Mouse (Mus musculus): ENCODE results near the gene Fgfr1op2.
"Not testable (repeated sequence)": the region's sequence is repeated elsewhere in the genome, so short reads cannot be mapped to it uniquely, and the experiment has no call there.

The Fgfr1op2 gene

DNA sequence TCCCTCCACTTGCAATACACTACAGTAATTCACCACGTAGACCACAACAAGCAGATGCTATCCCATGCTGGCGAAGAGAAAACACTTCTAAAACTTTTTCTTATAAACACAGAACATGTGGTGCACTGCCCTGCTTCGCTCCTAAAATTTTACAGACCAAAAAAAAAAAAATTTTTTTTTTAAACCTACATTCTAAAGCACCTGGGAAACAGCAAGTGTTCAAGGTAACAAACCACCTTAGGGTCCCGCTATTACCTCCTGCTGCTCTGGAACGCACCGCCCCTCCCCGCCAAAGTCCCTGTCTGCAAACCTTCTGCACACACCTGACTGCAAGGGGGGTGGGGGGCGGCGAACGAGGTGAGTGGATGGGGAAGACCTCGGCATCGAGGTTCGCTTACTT lies at the start of gene Fgfr1op2:
Fgfr1op2 (plus strand) TSS at position 301 of the 400 bp plus-strand sequence.
- no peak for DNase-seq (ENCODE audit: low spot score in 2 of 2)

DNA sequence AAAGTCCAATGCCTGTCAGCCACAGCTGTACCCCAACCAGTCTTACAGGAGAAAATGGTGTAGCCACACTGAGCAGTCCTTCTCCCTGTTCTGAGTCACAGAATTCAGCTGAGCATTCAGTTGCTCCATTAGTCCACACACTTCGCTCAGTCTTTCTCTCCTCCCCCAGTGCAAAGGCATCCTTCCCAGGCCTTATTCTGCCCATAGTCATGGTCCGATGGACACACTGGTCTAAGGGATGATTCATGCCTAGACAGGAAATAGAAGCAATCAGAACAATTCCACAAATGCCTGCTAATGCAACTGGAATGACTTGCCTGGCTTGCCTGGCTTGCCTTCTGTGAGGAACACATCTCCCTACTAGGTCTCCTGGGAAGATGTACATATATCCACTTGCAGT lies 49.5 kb upstream of the Fgfr1op2 start:
- DNase-seq (ENCODE audit: low spot score in 2 of 2) = no peak

DNA sequence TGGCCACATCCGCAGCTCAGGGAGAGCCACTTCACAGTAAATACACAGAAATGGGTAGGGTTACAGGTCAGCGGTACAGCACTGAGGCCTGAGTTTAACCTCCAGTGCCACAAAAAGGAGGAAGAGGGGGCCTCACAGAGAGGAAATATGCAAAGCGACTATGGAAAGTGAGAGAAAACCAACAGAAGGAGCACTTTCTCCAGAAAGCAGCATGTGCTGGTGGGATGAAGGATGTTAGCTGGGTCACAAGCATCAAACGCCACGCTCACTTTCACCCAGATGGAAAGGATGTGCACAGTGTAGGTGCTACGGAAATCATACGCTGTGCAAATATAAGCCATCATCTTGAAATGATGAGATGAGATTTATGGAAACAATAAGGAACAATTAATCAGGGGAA lies 46.6 kb upstream of the Fgfr1op2 start:
- DNase-seq (ENCODE audit: low spot score in 2 of 2) = no peak

DNA sequence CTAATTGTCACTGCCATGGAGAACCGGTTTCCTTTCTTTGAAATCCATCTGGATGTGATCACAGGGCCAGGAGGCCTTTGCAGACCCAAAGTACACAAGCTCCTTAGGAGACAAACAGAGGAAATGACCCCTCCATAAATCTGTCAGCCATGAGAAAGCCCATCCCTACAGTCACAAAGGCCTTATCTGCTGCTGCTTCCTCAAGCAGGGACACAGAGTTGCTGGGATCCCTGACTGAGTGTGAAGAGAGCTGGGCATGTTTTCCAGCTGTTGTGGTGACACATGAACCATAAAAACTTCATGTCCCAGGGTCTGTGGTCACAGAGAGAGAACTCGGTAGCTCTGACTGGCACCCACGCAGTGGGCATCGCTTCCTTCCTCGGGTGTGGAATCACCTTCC lies 46.2 kb upstream of the Fgfr1op2 start:
- no peak for DNase-seq (ENCODE audit: low spot score in 2 of 2)

DNA sequence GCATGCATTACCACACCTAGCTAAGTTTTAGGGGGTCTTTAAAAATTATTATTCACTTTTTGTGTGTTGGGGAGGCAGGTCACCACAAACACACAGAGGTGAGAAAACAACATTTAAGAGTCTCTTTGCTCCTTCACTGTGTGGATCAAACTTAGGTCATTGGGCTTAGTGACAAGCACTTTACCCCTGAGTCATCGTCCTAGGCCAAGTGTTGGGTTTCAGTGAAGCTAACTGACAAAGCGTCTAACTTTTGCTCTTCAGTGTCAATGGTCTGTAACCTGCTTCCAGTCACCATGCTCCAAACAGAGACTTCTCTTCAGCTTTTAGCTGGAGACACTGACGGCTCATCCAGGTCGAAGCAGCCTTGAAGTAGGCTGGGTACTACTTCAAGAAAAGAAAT lies 43.9 kb upstream of the Fgfr1op2 start:
- DNase-seq (ENCODE audit: low spot score in 2 of 2) = no peak

DNA sequence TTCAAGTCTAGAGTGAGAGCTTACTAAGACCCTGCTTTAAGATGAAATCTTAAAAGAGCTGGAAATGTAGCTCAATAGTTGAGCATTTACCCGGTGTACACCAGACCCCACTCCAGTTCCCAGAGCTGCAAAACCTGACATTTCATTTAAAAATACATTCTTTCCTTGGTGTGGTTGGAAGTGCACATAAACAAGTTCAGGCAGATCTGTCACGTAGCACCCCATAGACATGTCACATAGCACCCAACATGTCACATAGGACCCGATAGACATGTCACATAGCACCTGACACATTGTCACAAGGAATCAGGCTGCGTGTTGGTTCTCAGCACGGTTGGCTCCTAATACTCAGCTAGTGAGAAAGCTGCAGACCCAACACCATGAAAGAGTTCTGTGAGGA lies 41.5 kb upstream of the Fgfr1op2 start:
- no peak for DNase-seq (ENCODE audit: low spot score in 2 of 2)

DNA sequence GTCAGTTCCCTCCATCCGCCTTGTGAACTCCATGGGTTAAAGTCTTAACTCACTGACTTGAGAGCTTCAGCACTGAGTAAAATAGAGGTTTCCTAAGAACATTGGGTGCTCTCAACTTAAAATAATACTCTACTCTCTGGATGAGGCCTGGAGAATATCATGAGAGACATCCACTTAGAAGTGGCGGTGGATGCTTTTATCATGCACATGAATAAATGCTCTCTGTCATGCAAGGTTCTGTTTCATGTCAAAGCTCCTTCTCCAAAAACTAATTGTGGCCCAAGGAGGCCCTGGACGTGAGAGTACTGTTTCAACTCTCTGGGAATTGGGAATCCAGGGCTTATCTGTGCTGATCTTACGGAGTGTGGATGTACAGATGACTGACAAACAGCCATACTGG lies 39.9 kb upstream of the Fgfr1op2 start:
- DNase-seq (ENCODE audit: low spot score in 2 of 2) = no peak

DNA sequence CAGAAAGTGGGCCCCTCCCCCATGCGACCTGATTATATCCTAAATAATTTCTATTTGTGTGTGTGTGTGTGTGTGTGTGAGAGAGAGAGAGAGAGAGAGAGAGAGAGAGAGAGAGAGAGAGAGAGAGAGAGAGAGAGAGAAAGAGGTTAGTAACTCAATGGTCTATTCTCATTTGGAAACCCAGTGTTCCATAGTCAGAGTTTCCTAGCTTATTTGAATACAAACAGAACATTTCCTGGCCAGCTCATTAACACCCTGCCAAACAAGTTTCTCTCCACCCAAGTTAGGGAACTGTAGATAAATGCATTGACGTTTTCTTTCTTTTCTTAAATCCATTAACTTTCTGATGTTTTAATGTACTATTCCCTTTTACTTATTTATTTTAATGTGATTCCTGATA lies 38.9 kb upstream of the Fgfr1op2 start:
- DNase-seq (ENCODE audit: low spot score in 2 of 2) = no peak

DNA sequence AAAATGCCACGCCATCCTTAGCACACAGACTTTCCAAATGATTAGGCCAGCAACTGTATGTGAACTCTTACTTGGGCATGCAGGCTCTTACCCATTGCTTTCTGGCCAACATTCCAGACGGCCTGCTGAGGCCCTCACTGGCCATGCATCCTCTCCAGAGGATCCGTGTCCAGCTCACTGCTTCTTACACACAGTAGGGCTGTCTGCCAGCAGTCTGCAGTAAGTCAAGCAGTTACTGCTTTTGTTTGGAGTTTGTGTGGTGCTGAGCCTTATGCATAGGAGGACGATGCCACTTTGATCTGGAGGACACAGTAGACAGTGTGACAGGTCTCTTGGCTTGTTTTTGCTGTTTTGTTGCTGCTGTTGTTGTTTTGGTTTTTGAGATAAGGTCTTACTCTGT lies 38.3 kb upstream of the Fgfr1op2 start:
- DNase-seq (ENCODE audit: low spot score in 2 of 2) = no peak

DNA sequence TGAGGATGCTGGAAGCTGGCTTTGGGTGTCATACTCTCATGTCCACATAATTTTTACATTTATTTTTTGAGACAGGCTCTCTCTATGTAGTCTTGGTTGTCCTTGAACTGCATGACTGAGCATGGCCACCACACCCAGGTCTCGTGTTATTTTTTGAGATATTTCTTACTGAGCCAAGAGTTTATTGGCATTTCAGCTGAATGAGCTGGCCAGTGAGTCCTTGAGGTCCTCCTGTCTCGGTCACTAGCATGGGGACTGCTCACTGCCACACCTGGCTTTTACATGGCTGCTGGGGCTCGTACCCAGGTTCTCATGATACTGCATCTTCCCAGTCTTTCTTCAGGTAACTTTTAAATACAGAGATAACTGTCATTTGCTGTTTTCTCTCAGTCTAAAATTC lies 36.6 kb upstream of the Fgfr1op2 start:
- no peak for DNase-seq (ENCODE audit: low spot score in 2 of 2)

DNA sequence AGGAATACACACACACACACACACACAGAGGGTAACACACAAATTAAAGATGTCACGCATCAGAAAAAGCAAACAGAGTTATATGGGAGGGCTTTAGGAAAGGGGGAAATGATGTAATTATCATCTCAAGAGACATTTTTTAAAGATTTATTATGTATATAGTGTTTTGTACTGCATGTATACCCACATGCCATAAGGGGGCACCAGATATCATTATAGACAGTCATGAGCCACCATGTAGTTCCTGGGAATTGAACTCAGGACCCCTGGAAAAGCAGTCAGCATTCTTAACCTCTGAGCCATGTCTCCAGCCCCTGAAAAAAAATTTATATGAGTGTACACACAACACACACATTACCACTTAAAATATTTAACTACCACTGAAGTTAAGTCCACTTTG lies 32.4 kb upstream of the Fgfr1op2 start:
- no peak for DNase-seq (ENCODE audit: low spot score in 2 of 2)

DNA sequence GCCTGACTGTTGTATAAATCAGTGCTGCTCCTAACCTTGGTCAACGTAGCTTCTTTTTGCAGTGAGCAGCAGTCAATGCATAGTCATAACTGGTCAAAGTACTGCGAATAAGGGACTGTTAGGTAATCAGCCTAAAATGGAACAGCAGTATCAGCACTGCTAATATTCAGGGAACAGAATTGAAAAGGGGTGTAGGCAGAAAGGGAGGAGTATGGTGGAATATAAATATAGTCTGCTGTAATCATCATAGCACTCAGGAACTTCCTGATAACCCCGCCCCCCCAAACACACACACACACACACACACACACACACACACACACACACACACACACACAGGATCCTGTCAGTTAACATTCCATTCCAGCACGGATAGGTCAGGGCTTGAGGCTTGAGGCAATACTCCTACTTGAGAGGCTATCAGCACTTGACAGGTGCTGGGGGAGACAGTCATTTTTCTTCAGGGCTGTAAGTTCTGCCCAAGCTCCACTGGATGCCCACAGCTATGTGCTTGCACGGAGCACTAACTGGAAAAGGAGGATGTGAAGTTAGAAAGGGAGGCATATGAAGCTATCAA lies 31.6 kb upstream of the Fgfr1op2 start:
- DNase-seq (ENCODE audit: low spot score in 2 of 2) = no peak

DNA sequence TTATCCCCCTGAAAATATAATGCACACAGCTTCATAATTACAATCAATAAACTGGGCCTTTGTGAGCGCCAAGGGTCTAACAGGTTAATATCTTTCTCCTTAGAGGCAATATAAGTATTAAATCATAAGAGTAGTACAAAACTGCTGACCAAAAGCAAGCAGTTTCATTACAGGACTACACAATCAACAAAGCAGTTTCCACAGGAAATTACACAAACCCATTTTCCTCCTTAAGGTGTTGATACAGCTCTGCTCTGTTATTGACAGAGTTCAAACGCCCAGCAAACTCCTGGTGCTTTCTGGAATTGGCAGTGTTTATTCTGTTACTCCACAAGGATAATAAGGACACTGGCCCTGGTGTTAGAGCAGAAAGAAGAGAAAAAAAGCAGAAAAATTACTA lies 26.6 kb upstream of the Fgfr1op2 start:
- no peak for DNase-seq (ENCODE audit: low spot score in 2 of 2)

DNA sequence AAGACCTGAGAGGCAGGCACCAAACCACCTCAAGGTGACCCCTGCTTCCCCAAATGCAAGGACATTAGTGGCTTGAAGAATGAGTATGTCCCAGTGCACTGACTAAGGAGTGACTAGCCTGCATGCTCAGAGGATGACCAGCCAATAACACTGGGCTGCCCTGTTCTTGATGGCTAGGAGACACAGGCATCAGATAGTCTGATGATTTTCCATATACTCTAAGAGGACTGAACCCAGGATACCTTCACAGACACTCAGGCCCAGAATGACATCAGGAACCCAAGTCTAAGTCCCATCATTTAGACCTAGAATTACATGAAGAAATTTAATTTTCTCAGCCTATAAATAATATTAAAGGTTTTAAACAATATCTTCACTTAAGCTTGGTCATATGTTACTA lies 25.7 kb upstream of the Fgfr1op2 start:
- DNase-seq (ENCODE audit: low spot score in 2 of 2) = no peak

DNA sequence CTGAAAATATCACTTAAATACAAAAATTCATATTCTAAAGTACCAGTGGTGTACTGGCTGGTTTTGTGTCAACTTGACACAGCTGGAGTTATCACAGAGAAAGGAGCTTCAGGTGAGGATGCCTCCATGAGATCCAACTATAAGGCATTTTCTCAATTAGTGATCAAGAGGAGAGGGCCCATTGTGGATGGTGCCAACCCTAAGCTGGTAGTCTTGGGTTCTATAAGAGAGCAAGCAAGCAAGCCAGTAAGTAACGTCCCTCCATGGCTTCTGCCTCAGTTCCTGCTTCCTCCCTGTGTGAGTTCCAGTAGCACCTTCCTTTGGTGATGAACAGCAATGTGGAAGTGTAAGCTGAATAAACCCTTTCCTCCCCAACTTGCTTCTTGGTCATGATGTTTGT lies 14.5 kb upstream of the Fgfr1op2 start:
- DNase-seq (ENCODE audit: low spot score in 2 of 2) = not testable (repeated sequence)

DNA sequence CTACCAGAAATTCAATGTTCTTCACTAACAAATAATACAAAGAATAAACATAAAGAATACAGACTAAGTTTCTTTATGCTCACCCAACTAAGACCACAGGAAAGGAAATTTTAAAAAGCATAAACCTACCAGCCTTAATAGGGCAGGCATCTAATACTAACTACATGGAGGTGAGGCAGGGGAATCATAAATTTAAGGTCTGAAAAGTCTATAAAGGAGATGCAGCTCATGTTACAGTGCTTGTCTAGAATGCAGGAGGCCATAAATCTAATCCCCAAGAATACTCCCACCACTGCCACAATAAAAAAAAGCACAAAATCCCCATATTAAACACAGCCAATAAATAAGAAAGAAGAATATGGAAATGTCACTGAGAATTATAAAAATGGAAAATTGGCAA lies 4.9 kb upstream of the Fgfr1op2 start:
- no peak for DNase-seq (ENCODE audit: low spot score in 2 of 2)

DNA sequence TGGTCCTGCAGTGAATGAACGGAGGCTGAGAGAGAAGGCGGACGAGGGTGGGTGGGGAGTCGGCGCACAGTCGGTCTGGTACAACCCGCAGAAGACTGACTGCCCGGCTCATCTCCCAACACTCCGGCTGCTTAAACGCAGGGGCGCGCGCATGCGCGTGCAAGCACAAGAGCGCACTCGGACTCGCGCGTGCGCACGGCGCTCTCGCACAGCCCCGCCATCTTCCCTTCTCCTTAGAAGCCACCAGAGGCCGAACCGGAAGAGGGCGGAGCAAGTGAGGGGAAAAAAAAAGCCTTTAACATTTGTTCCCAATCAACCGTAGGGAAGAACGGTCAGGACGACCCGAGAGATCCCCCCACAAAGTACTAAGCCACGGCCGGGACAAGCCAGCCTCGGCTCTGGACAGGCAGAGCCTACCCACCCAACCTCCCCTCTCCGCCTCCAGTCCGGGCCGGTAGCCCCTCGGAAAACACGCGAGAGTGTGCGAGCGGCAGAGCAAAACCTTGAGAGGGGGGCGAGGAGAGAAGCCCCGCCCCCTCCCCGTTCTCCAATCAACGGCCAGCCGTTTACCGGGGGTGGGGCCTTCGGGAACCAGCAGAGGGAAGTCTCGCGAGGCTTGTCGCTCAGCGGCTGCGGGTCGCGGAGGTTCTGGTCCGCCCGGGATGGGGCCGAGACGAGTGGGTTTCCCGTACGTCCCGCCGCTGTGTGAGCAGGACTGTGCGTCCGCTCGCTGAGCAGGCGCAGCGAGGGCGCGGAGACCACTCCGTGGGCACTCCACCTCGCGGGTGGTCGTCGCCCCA lies 507 bp downstream of the Fgfr1op2 start, which contains the start of gene Ints13:
Ints13 (minus strand) TSS at position 526 of the 800 bp plus-strand sequence.
- peak; percentile 96 to 98 for DNase-seq (ENCODE audit: low spot score in 2 of 2)

DNA sequence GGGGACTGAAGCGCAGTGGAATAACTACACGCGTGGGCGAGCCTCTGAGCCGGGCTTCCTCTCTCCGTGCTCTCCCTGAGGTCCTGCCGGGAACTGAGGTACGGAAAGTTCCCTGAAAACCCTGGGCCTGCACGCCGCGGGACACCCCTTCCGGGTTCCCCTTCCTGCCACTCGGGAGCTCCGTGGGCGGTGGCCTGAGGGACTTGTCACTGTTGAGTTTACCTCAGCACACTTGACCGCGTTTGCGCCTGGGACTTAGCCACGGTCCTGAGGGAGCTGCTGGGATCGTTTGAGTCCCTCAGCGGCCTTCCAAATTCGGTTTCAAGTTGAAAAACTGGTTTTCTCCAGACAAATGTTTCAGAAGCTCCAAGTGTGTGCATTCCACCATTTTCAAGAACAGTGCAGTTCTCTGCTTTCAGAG lies 1.1 kb downstream of the Fgfr1op2 start:
- DNase-seq (ENCODE audit: low spot score in 2 of 2) = peak in 1 of 2 experiments; percentile 71

DNA sequence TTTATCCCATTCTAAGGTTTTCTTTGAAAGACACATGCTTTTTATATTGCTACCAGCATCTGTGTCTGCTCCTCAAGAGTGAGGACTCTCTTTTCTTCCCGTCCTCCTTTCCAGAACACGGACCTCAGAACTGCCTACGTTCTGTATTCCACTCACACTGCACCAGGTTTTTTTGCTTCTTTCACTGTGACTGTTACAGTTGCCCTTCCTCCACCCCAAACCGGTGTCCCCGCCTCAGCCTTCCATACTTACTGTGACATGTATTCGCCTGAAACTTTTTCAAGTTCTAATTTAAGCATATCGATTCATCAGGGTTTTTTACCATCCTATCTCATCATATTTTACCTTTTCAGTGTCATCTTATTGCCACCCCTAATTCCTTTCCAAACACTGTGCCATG lies 1.6 kb downstream of the Fgfr1op2 start:
- DNase-seq (ENCODE audit: low spot score in 2 of 2) = no peak

DNA sequence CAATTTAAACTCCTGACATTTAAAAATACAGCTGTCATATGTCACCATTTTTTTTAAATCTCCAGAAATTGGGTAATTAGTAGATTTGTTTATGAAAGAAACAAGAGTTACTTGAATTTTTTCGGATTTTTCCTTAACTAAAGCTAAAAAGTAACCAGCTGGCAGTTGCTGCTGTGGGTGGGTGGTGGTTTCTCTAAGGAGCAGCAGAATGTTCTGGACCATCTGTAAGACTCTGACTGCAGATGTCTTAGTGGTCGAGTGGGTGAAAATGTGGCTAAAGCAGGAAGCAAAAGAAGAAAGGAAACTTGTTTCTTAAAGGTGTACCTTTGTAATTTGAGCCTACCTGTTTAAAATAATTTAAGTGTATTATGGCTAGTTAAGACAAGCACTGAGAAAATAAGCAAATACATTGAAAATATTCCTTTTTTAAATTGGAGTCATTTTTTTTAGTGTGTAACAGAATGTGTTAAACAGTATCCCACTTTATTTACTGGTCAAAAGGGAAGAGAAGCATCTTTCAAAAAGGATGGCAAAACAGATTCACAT lies 3.5 kb downstream of the Fgfr1op2 start:
- no peak for DNase-seq (ENCODE audit: low spot score in 2 of 2)

DNA sequence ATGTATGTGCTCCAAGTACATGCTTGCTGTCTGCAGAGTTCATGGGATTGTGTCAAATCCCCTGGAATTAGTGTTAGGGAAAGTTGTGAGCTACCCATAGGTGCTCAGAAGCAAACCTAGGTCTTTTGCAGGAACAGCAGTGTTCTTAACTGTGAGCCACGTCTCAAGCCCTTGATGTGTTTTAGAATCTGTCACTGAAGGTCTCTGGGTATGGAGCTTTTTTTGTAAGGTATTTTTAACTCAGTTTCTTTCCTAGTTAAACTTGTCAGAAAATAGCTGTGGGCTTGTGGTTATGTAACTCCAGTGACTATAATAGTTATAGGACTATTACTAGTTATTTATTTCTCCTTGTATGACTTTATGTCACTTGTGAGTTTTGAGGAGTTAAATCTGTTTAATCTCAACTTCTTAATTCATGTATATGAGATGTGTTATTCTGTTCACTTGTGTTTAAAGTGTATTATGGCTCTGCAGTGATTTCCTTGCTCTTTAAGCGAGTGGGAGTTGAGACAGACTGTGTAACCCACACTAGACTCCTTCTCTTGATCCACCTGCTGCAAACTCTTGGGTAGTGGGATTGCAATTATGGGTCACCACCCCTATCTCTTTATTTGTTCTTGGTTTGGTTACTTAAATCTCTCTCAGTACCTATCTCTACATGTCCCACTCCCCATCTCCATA lies 6.5 kb downstream of the Fgfr1op2 start:
- DNase-seq (ENCODE audit: low spot score in 2 of 2) = no peak

DNA sequence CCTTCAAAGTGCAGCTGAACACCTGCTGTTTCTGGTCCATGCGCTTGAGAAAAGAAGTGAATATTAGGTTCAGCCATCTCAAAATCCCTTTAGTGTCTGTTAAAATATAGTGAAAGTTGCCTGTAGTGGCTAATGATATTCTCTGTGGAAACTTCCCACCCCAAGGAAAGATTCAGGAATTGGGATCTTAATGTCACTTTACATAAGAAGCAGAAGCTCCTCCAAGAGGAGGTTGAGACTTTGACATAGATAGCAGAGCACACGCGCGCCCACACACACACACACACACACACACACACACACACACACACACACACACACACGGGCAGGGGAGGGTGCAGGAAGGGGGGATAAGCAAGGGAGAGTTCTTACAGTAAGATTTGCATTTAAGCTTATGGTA lies 8.1 kb downstream of the Fgfr1op2 start:
- no peak for DNase-seq (ENCODE audit: low spot score in 2 of 2)

DNA sequence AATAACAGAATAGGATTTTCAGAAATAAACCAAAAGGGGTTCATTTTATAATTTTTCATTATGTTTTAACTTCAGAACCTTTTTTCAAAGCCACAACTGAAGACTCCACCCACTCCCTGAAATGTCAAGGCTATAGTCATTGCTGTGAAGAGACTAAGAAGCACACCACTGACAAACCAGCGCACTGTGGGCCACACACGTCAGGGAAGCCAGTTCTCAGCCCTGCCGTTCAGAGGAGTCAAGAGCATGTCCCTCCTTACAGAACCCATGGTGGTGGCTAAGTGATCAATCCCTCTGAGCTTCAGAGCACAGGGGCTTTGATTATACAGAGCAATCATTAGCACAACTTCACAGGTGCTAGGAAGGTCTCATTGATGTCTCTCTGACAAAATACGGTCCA lies 25.6 kb downstream of the Fgfr1op2 start:
- no peak for DNase-seq (ENCODE audit: low spot score in 2 of 2)
